Comparison of ENCODE assay signal across 15 mouse cellular contexts in the genomic region with DNA sequence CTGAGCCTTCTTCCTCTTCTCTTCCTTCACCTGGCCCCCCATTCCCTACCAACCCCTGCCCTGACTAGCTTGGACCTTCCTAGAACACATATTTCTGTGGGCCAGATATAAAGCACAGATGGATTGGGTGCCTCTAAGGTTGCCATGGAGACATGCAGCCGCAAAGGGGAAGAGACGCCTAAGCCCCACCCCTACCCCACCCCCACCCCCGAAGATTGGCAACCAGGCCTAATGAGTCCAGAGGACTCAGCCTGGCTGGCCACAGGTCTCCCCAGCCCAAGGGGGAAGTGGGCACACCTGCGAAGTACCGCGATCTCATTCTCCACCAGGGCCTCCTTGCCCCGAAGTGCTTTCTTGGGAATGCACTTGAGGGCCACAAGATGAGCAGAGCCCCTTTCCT. TPM values are rescaled to one million over a fixed set of nuclear protein-coding genes. Genes with fewer than 3 reads are reported as not detected.
DNase-seq lines count a peak whose midpoint lies in the region; ATAC-seq and TF ChIP-seq lines count a peak whose summit lies in the region.
"Had no signal": no experiment of that assay in that cellular context is flagged by ENCODE, and none has a peak within 500 bp of the region (broad histone marks: within the 10 kb centered on the region; RNA-seq: fewer than 3 reads in every experiment).

No protein-coding gene starts in this region.

- H3K9me3 ChIP-seq in hindbrain, embryonic 12.5 days (replicated peaks) = no peaks in the 10 kb centered on the region
- H3K9me3 ChIP-seq in hindbrain, embryonic 10.5 days = 0 out of 2 replicates have a peak, but pooled peaks cover 3% of the 10 kb centered on the region
- no peaks in the 10 kb centered on the region for H3K9me3 ChIP-seq in hindbrain, embryonic 16.5 days (ENCODE audit: control insufficient read depth, low read length)
- no peaks in the 10 kb centered on the region for H3K9me3 ChIP-seq in neural tube, embryonic 14.5 days (ENCODE audit: control insufficient read depth, low read length)
- H3K9me3 ChIP-seq: embryonic facial prominence, embryonic 12.5 days had no signal

- H3K9ac ChIP-seq in hindbrain, embryonic 12.5 days = no peak overlapping the region; the same call in 1 of the 2 replicates
- H3K9ac ChIP-seq in hindbrain, embryonic 16.5 days (ENCODE audit: low read depth, low read length) = no peak overlapping the region
- no peak overlapping the region for H3K9ac ChIP-seq in neural tube, embryonic 14.5 days (replicated peaks; ENCODE audit: low read depth, low read length)
- H3K9ac ChIP-seq: embryonic facial prominence, embryonic 12.5 days; liver, embryonic 14.5 days had no signal

- ATAC-seq in hindbrain, embryonic 12.5 days (ENCODE audit: low FRiP score) = no peak
- no peak for ATAC-seq in hindbrain, embryonic 16.5 days
- no peak for ATAC-seq in neural tube, embryonic 14.5 days (ENCODE audit: low read depth)

- WGBS in hindbrain, embryonic 12.5 days = 59% methylated on average over 7 of the region's 7 CpGs
- whole genome bisulfite sequencing in hindbrain, embryonic 10.5 days = 50% methylated on average over 7 of the region's 7 CpGs
- 38% methylated on average over 5 of the region's 7 CpGs for WGBS in hindbrain, embryonic 16.5 days
- WGBS in neural tube, embryonic 14.5 days = 60% methylated on average over 7 of the region's 7 CpGs

- H3K4me2 ChIP-seq in hindbrain, embryonic 12.5 days (replicated peaks) = peak overlapping the region; percentile 62
- H3K4me2 ChIP-seq in hindbrain, embryonic 16.5 days (ENCODE audit: low read length) = peak overlapping the region; percentile 56
- H3K4me2 ChIP-seq in neural tube, embryonic 14.5 days (ENCODE audit: low read depth, low read length) = peak overlapping the region; percentile 51

- no peak for TF ChIP-seq POLR2A in cortical plate, adult 2 months (IDR thresholded peaks at IDR 0.05; ENCODE audit: extremely low read depth, insufficient read depth, low read length)

- H3K4me1 ChIP-seq in hindbrain, embryonic 12.5 days = peaks cover 10% of the 10 kb centered on the region
- peaks cover 21% of the 10 kb centered on the region; the same call in 1 of the 2 replicates for H3K4me1 ChIP-seq in hindbrain, embryonic 10.5 days (replicated peaks)
- H3K4me1 ChIP-seq in cortical plate, adult 2 months (ENCODE audit: control insufficient read depth, insufficient read depth, low read length) = peaks cover 7% of the 10 kb centered on the region
- no peaks in the 10 kb centered on the region; the same call in 1 of the 2 replicates for H3K4me1 ChIP-seq in hindbrain, embryonic 16.5 days (ENCODE audit: control insufficient read depth, insufficient read depth, low read depth, low read length)
- no peaks in the 10 kb centered on the region for H3K4me1 ChIP-seq in neural tube, embryonic 14.5 days (ENCODE audit: control insufficient read depth, insufficient read depth, low read length)
- H3K4me1 ChIP-seq: embryonic facial prominence, embryonic 12.5 days had no signal

- no peaks in the 10 kb centered on the region for H3K36me3 ChIP-seq in hindbrain, embryonic 12.5 days
- H3K36me3 ChIP-seq in hindbrain, embryonic 10.5 days = no peaks in the 10 kb centered on the region
- no peaks in the 10 kb centered on the region for H3K36me3 ChIP-seq in hindbrain, embryonic 16.5 days (ENCODE audit: control insufficient read depth, insufficient read depth, low read length)
- no peaks in the 10 kb centered on the region for H3K36me3 ChIP-seq in neural tube, embryonic 14.5 days (ENCODE audit: control insufficient read depth, insufficient read depth, low read length)
- H3K36me3 ChIP-seq: embryonic facial prominence, embryonic 12.5 days had no signal

- no peaks in the 10 kb centered on the region; the same call in 1 of the 2 replicates for H3K27me3 ChIP-seq in hindbrain, embryonic 12.5 days
- H3K27me3 ChIP-seq in hindbrain, embryonic 10.5 days (ENCODE audit: insufficient read depth, poor library complexity, severe bottlenecking) = peaks cover 29% of the 10 kb centered on the region
- no peaks in the 10 kb centered on the region for H3K27me3 ChIP-seq in hindbrain, embryonic 16.5 days (replicated peaks; ENCODE audit: control insufficient read depth, insufficient read depth, low read length)
- no peaks in the 10 kb centered on the region for H3K27me3 ChIP-seq in neural tube, embryonic 14.5 days (ENCODE audit: control insufficient read depth, insufficient read depth, low read length)
- H3K27me3 ChIP-seq: embryonic facial prominence, embryonic 12.5 days had no signal

- no peak for TF ChIP-seq CTCF in cortical plate, adult 2 months (IDR thresholded peaks at IDR 0.05; ENCODE audit: extremely low read depth, insufficient read depth, low read length)

- no peak for DNase-seq in hindbrain, embryonic 10.5 days (ENCODE audit: low spot score)
- no peak for DNase-seq in lung, postnatal 4 days
- DNase-seq in layer of hippocampus, postnatal 14 days (ENCODE audit: low spot score in 2 of 2) = no peak
- DNase-seq: adrenal gland, postnatal 10 days; heart, adult 18-20 months; lung, postnatal 36 days; thymus, postnatal 36 days had no signal

- no peak overlapping the region for H3K27ac ChIP-seq in hindbrain, embryonic 12.5 days
- H3K27ac ChIP-seq in hindbrain, embryonic 10.5 days = no peak overlapping the region
- H3K27ac ChIP-seq in cortical plate, adult 2 months (ENCODE audit: insufficient read depth, low read length) = peak overlapping the region; percentile 62
- no peak overlapping the region for H3K27ac ChIP-seq in hindbrain, embryonic 16.5 days (ENCODE audit: low read depth, low read length)
- no peak overlapping the region for H3K27ac ChIP-seq in neural tube, embryonic 14.5 days (ENCODE audit: low read depth, low read length)
- H3K27ac ChIP-seq: embryonic facial prominence, embryonic 12.5 days; kidney, postnatal 0 days; liver, embryonic 14.5 days had no signal

- H3K4me3 ChIP-seq in hindbrain, embryonic 12.5 days = no peak overlapping the region
- no peak overlapping the region for H3K4me3 ChIP-seq in hindbrain, embryonic 10.5 days
- peak overlapping the region; percentile 64; the same call in 1 of the 2 replicates for H3K4me3 ChIP-seq in cortical plate, adult 2 months (ENCODE audit: insufficient read depth, low read length)
- peak overlapping the region; percentile 51 for H3K4me3 ChIP-seq in hindbrain, embryonic 16.5 days (ENCODE audit: low read length)
- peak overlapping the region; percentile 46 for H3K4me3 ChIP-seq in neural tube, embryonic 14.5 days (ENCODE audit: low read depth, low read length)
- H3K4me3 ChIP-seq: embryonic facial prominence, embryonic 12.5 days; myocyte had no signal

RNA-seq across cellular contexts. Expression of gene Pnck, which starts 1.5 kb away (rescaled TPM):
- polyA plus RNA-seq in hindbrain, embryonic 12.5 days (2016; fragmentation: Nextera tagmentation; extraction: Ambion mirVana) = 31.3 and 34.8 TPM in 2 replicates
- polyA plus RNA-seq in hindbrain, embryonic 10.5 days (2016; fragmentation: Nextera tagmentation; extraction: Ambion mirVana) = 7.6 and 12.9 TPM in 2 replicates
- polyA plus RNA-seq in cortical plate, adult 2 months (2012; rRNA removed) = 90.2 and 98.5 TPM in 2 replicates
- 176 and 194 TPM in 2 replicates for polyA plus RNA-seq in hindbrain, embryonic 16.5 days (2015; fragmentation: Nextera tagmentation; extraction: Ambion mirVana)
- polyA plus RNA-seq in neural tube, embryonic 14.5 days (2014; fragmentation: Nextera tagmentation; extraction: Ambion mirVana) = 142 and 186 TPM in 2 replicates
- 100 to 1,000 TPM; 108 to 118 TPM for total RNA-seq in layer of hippocampus, postnatal 14 days (2021)

RNA-seq across cellular contexts. Expression of gene Slc6a8, which starts 14.6 kb away (rescaled TPM):
- 6.6 and 7.7 TPM in 2 replicates for polyA plus RNA-seq in hindbrain, embryonic 12.5 days (2016; fragmentation: Nextera tagmentation; extraction: Ambion mirVana)
- polyA plus RNA-seq in hindbrain, embryonic 10.5 days (2016; fragmentation: Nextera tagmentation; extraction: Ambion mirVana) = 5.0 and 5.6 TPM in 2 replicates
- 111 and 134 TPM in 2 replicates for polyA plus RNA-seq in cortical plate, adult 2 months (2012; rRNA removed)
- polyA plus RNA-seq in hindbrain, embryonic 16.5 days (2015; fragmentation: Nextera tagmentation; extraction: Ambion mirVana) = 6.0 and 7.1 TPM in 2 replicates
- polyA plus RNA-seq in neural tube, embryonic 14.5 days (2014; fragmentation: Nextera tagmentation; extraction: Ambion mirVana) = 9.7 and 11.6 TPM in 2 replicates
- total RNA-seq in layer of hippocampus, postnatal 14 days (2021) = 100 to 1,000 TPM in 1 of 2 experiments, 10 to 100 TPM in 1; 93.6 to 111 TPM

RNA-seq across cellular contexts. Expression of gene Dusp9, which starts 19.2 kb away (rescaled TPM):
- polyA plus RNA-seq in hindbrain, embryonic 12.5 days (2016; fragmentation: Nextera tagmentation; extraction: Ambion mirVana) = 7.8 TPM in 2 replicates
- 32.9 and 49.2 TPM in 2 replicates for polyA plus RNA-seq in hindbrain, embryonic 10.5 days (2016; fragmentation: Nextera tagmentation; extraction: Ambion mirVana)
- 0.81 and 1.2 TPM in 2 replicates for polyA plus RNA-seq in cortical plate, adult 2 months (2012; rRNA removed)
- 0.67 and 0.84 TPM in 2 replicates for polyA plus RNA-seq in hindbrain, embryonic 16.5 days (2015; fragmentation: Nextera tagmentation; extraction: Ambion mirVana)
- polyA plus RNA-seq in neural tube, embryonic 14.5 days (2014; fragmentation: Nextera tagmentation; extraction: Ambion mirVana) = 0.19 and 0.31 TPM in 2 replicates
- total RNA-seq in layer of hippocampus, postnatal 14 days (2021) = 1 to 10 TPM in 1 of 2 experiments, under 1 TPM in 1; 0.85 to 1.0 TPM
- total RNA-seq: heart, adult 18-20 months had no signal

RNA-seq across cellular contexts. Expression of gene Bcap31, which starts 57.6 kb away (rescaled TPM):
- polyA plus RNA-seq in hindbrain, embryonic 12.5 days (2016; fragmentation: Nextera tagmentation; extraction: Ambion mirVana) = 132 and 136 TPM in 2 replicates
- 144 and 164 TPM in 2 replicates for polyA plus RNA-seq in hindbrain, embryonic 10.5 days (2016; fragmentation: Nextera tagmentation; extraction: Ambion mirVana)
- polyA plus RNA-seq in cortical plate, adult 2 months (2012; rRNA removed) = 85.8 and 88.1 TPM in 2 replicates
- polyA plus RNA-seq in hindbrain, embryonic 16.5 days (2015; fragmentation: Nextera tagmentation; extraction: Ambion mirVana) = 144 and 154 TPM in 2 replicates
- 112 and 132 TPM in 2 replicates for polyA plus RNA-seq in neural tube, embryonic 14.5 days (2014; fragmentation: Nextera tagmentation; extraction: Ambion mirVana)
- total RNA-seq in layer of hippocampus, postnatal 14 days (2021) = 10 to 100 TPM; 69.6 to 70.9 TPM

RNA-seq across cellular contexts. Expression of gene Abcd1, which starts 58.0 kb away (rescaled TPM):
- 12.7 and 14.0 TPM in 2 replicates for polyA plus RNA-seq in hindbrain, embryonic 12.5 days (2016; fragmentation: Nextera tagmentation; extraction: Ambion mirVana)
- polyA plus RNA-seq in hindbrain, embryonic 10.5 days (2016; fragmentation: Nextera tagmentation; extraction: Ambion mirVana) = 10.7 and 14.1 TPM in 2 replicates
- polyA plus RNA-seq in cortical plate, adult 2 months (2012; rRNA removed) = 16.6 and 16.9 TPM in 2 replicates
- 13.1 and 13.2 TPM in 2 replicates for polyA plus RNA-seq in hindbrain, embryonic 16.5 days (2015; fragmentation: Nextera tagmentation; extraction: Ambion mirVana)
- 9.2 and 10.2 TPM in 2 replicates for polyA plus RNA-seq in neural tube, embryonic 14.5 days (2014; fragmentation: Nextera tagmentation; extraction: Ambion mirVana)
- 10 to 100 TPM; 15.7 to 16.1 TPM for total RNA-seq in layer of hippocampus, postnatal 14 days (2021)

Comparison
In these comparisons a context has a peak if more than half of its experiments do, and no peak if none do; other contexts are left out.
1. H3K4me3 ChIP-seq: peak in cortical plate, adult 2 months (single experiment), hindbrain, embryonic 16.5 days (single experiment) and neural tube, embryonic 14.5 days (single experiment); none in hindbrain, embryonic 12.5 days (single experiment) and hindbrain, embryonic 10.5 days (single experiment).
2. Peak in every context shown above with its lines, with median percentiles within 50 percentile points of each other: H3K4me2 ChIP-seq.